Comparison of ENCODE assay signal across 16 mouse cellular contexts in the genomic region with DNA sequence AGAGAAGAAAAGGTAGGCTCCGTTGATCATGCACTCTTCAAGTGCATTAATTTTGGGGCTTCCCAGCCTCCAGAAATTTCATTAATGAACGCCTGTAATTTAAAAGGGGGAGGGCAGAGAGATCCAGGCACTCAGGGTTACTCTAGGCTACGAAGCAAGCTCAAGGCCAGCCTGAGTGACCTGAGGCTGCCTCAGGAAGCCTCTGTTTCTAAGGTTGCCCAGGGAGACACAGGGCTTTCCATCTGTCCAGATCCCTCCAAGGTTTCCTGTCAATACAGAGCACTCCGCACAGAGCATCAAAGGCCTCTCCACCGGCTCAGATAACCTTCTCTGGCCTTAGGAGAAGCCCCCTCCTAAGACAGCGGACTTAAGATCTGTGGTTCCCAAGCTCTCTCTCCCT.
DNase-seq lines count a peak whose midpoint lies in the region; ATAC-seq and TF ChIP-seq lines count a peak whose summit lies in the region.
"Had no signal": no experiment of that assay in that cellular context is flagged by ENCODE, and none has a peak within 500 bp of the region (broad histone marks: within the 10 kb centered on the region; RNA-seq: fewer than 3 reads in every experiment).

No protein-coding gene starts in this region.

- peaks cover 37% of the 10 kb centered on the region for H3K4me1 ChIP-seq in cerebellum, adult 2 months (ENCODE audit: control insufficient read depth, insufficient read depth, low read length)
- H3K4me1 ChIP-seq in hindbrain, embryonic 10.5 days (replicated peaks), result peaks cover 31% of the 10 kb centered on the region
- H3K4me1 ChIP-seq in hindbrain, embryonic 13.5 days (replicated peaks), result peaks cover 10% of the 10 kb centered on the region; the same call in 1 of the 2 replicates
- H3K4me1 ChIP-seq in lung, embryonic 14.5 days (ENCODE audit: insufficient read depth), result no peaks in the 10 kb centered on the region
- peaks cover 54% of the 10 kb centered on the region for H3K4me1 ChIP-seq in E14TG2a.4 (replicated peaks; ENCODE audit: low read depth, low read length)

- no peaks in the 10 kb centered on the region for H3K9me3 ChIP-seq in hindbrain, embryonic 10.5 days
- H3K9me3 ChIP-seq in hindbrain, embryonic 13.5 days, result no peaks in the 10 kb centered on the region
- no peaks in the 10 kb centered on the region for H3K9me3 ChIP-seq in lung, embryonic 14.5 days (ENCODE audit: low read depth, low read length)
- H3K9me3 ChIP-seq in E14TG2a.4 (ENCODE audit: low read length), result no peaks in the 10 kb centered on the region
- H3K9me3 ChIP-seq: embryonic facial prominence, embryonic 10.5 days; forebrain, embryonic 13.5 days; heart, embryonic 12.5 days had no signal

- H3K4me2 ChIP-seq in hindbrain, embryonic 13.5 days, result no peak overlapping the region
- H3K4me2 ChIP-seq in lung, embryonic 14.5 days, result no peak overlapping the region
- H3K4me2 ChIP-seq: forebrain, embryonic 13.5 days; heart, embryonic 12.5 days had no signal

- 63% methylated on average over 6 of the region's 6 CpGs for WGBS in cerebellum, adult 2 months
- 37% methylated on average over 6 of the region's 6 CpGs for WGBS in hindbrain, embryonic 10.5 days
- 53% methylated on average over 6 of the region's 6 CpGs for WGBS in hindbrain, embryonic 13.5 days
- WGBS in lung, embryonic 14.5 days, result 46% methylated on average over 6 of the region's 6 CpGs

- no peaks in the 10 kb centered on the region for H3K36me3 ChIP-seq in hindbrain, embryonic 10.5 days
- H3K36me3 ChIP-seq in hindbrain, embryonic 13.5 days, result no peaks in the 10 kb centered on the region
- H3K36me3 ChIP-seq in lung, embryonic 14.5 days (ENCODE audit: insufficient read depth), result no peaks in the 10 kb centered on the region
- H3K36me3 ChIP-seq in E14TG2a.4 (ENCODE audit: insufficient read depth, low read length), result peaks cover 17% of the 10 kb centered on the region; the same call in 1 of the 2 replicates
- H3K36me3 ChIP-seq: embryonic facial prominence, embryonic 10.5 days; heart, embryonic 12.5 days had no signal

- ATAC-seq in hindbrain, embryonic 13.5 days (ENCODE audit: low FRiP score), result no peak
- ATAC-seq in lung, embryonic 14.5 days (ENCODE audit: insufficient read depth), result 0 out of 2 replicates have a peak, but pooled peaks have one; percentile 19
- ATAC-seq: activated CD4-positive, CD25-positive, alpha-beta regulatory T cell, adult 4 months; forebrain, embryonic 13.5 days; hindbrain, embryonic 16.5 days; inflammation-experienced regulatory T-cells, adult 6 months; Patski had no signal

- no peak overlapping the region for H3K4me3 ChIP-seq in cerebellum, adult 2 months (replicated peaks; ENCODE audit: insufficient read depth, low read depth, low read length)
- no peak overlapping the region for H3K4me3 ChIP-seq in hindbrain, embryonic 10.5 days
- H3K4me3 ChIP-seq in hindbrain, embryonic 13.5 days, result no peak overlapping the region
- H3K4me3 ChIP-seq in lung, embryonic 14.5 days (ENCODE audit: low read depth, low read length), result no peak overlapping the region
- H3K4me3 ChIP-seq in E14TG2a.4 (replicated peaks; ENCODE audit: low read length), result peak overlapping the region; percentile 21
- H3K4me3 ChIP-seq: embryonic facial prominence, embryonic 10.5 days; forebrain, embryonic 13.5 days; heart, embryonic 12.5 days had no signal

- no peaks in the 10 kb centered on the region for H3K27me3 ChIP-seq in cerebellum, adult 2 months (ENCODE audit: control insufficient read depth, insufficient read depth, low read length)
- no peaks in the 10 kb centered on the region for H3K27me3 ChIP-seq in hindbrain, embryonic 10.5 days (ENCODE audit: insufficient read depth, poor library complexity, severe bottlenecking)
- H3K27me3 ChIP-seq in hindbrain, embryonic 13.5 days, result no peaks in the 10 kb centered on the region
- no peaks in the 10 kb centered on the region for H3K27me3 ChIP-seq in lung, embryonic 14.5 days (ENCODE audit: insufficient read depth, low read length)
- no peaks in the 10 kb centered on the region for H3K27me3 ChIP-seq in E14TG2a.4 (ENCODE audit: insufficient read depth, low read length)
- H3K27me3 ChIP-seq: forebrain, embryonic 13.5 days; heart, embryonic 12.5 days; Patski had no signal

- no peak for TF ChIP-seq POLR2A in cerebellum, adult 2 months (IDR thresholded peaks at IDR 0.05; ENCODE audit: borderline replicate concordance, insufficient read depth, low read length)

- no peak for TF ChIP-seq CTCF in cerebellum, adult 2 months (IDR thresholded peaks at IDR 0.05; ENCODE audit: borderline replicate concordance, insufficient read depth, low read depth, low read length)
- no peak for TF ChIP-seq CTCF in lung, embryonic 14.5 days (IDR thresholded peaks at IDR 0.05; ENCODE audit: low read depth)
- no peak for TF ChIP-seq CTCF in E14TG2a.4 (conservative IDR thresholded peaks at IDR 0.05; ENCODE audit: low read length)

- H3K9ac ChIP-seq in hindbrain, embryonic 13.5 days, result no peak overlapping the region
- H3K9ac ChIP-seq in lung, embryonic 14.5 days, result no peak overlapping the region
- H3K9ac ChIP-seq: forebrain, embryonic 13.5 days; heart, embryonic 12.5 days had no signal

- H3K27ac ChIP-seq in cerebellum, adult 2 months (ENCODE audit: insufficient read depth, low read length), result no peak overlapping the region; the same call in 1 of the 2 replicates
- peak overlapping the region; percentile 60 for H3K27ac ChIP-seq in hindbrain, embryonic 10.5 days
- H3K27ac ChIP-seq in hindbrain, embryonic 13.5 days, result no peak overlapping the region
- no peak overlapping the region for H3K27ac ChIP-seq in lung, embryonic 14.5 days (ENCODE audit: low read depth)
- H3K27ac ChIP-seq: embryonic facial prominence, embryonic 10.5 days had no signal

- peak; percentile 17 to 20 for DNase-seq in cerebellum, adult 2 months
- no peak for DNase-seq in cerebellum, adult 11-12 months
- no peak for DNase-seq in hindbrain, embryonic 10.5 days (ENCODE audit: low spot score)
- DNase-seq in lung, embryonic 14.5 days, result no peak
- no peak for DNase-seq in lung, postnatal 4 days
- DNase-seq: adrenal gland, adult 2 months; gastrocnemius, postnatal 14 days had no signal

Comparison
In these comparisons a context has a peak if more than half of its experiments do, and no peak if none do; other contexts are left out.
1. DNase-seq: peak in cerebellum, adult 2 months (2 of 2); none in cerebellum, adult 11-12 months (single experiment), hindbrain, embryonic 10.5 days (single experiment), lung, embryonic 14.5 days (single experiment) and lung, postnatal 4 days (0 of 2).